Mouse (Mus musculus): ENCODE results near the gene Depdc7.

Gene Depdc7

GRCm38 (mm10) chr2:104742741-104743064 is at the start of gene Depdc7:
Depdc7 (minus strand) TSS chr2:104742878.
- peak; percentile 90 for DNase-seq (ENCODE audit: low spot score)

DNA sequence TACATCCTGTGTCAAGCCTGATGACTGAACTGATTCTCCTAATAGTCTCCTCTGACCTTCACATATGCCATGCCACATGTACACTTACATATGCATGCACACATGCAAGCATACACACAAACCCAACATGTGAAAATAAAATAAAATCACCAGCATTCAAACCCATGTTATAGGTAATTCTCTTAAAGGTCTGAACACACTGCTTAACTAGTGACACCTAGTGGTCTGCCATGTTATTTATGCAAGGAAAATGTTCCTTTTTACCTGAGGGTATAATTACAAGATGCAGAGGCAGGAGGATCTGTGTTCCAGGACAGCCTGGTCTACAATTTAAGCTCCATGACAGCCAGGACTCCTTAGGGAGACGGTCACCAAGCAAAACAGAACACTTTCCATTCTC is 32.1 kb upstream of the Depdc7 start:
- DNase-seq (ENCODE audit: low spot score): peak; percentile 14

GRCm38 (mm10) chr2:104768697-104769096 is 26.0 kb upstream of the Depdc7 start:
- DNase-seq (ENCODE audit: low spot score): no peak

DNA sequence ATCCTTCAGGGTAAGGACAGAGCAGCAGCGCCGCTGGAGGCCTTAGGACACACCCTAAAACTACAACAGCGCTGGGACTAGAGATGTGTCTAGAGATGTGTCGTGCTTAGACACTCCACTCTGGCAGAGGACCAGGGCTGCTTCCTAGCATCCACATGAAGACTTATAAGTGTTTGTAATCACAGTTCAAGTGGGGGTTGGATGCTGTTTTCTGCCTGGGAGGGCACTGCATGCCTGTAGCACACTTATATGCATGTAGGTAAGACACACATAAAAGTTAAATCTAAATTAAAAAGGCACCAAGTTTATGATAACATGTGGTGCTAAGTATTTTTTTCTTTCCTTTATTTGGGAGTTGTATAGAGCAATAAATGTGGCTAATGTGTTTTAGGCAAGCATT is 21.3 kb upstream of the Depdc7 start:
- no peak for DNase-seq (ENCODE audit: low spot score)

- DNase-seq (ENCODE audit: low spot score): no peak
These were observed 20.5 kb upstream of the Depdc7 start for GRCm38 (mm10) chr2:104763134-104763703.

- peak; percentile 23 for DNase-seq (ENCODE audit: low spot score)
These were observed 7.9 kb upstream of the Depdc7 start for GRCm38 (mm10) chr2:104750611-104751010.

- DNase-seq (ENCODE audit: low spot score): no peak
These were observed 6.0 kb upstream of the Depdc7 start for GRCm38 (mm10) chr2:104748652-104749183.

- DNase-seq (ENCODE audit: low spot score): no peak
These were observed 3.6 kb upstream of the Depdc7 start for GRCm38 (mm10) chr2:104746251-104746650.

DNA sequence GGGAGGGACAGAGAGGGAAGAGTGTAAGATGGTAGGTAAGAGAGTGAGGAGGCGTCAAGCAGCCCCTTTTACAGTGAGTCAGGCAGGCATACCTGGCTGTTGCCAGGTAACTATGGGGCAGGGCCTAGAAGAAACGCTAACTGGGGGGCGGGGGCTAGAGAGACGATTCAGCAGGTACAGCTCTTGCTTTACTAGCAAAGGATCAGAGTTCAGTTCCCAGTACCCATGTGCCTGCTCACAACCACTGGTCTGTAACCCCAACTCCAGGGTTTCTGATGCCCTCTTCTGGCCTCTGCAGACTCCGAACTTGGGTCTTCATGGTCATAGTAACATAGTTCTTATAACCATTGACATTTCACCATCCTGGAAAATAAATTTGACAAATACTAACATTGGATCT is 1.3 kb upstream of the Depdc7 start:
- no peak for DNase-seq (ENCODE audit: low spot score)

DNA sequence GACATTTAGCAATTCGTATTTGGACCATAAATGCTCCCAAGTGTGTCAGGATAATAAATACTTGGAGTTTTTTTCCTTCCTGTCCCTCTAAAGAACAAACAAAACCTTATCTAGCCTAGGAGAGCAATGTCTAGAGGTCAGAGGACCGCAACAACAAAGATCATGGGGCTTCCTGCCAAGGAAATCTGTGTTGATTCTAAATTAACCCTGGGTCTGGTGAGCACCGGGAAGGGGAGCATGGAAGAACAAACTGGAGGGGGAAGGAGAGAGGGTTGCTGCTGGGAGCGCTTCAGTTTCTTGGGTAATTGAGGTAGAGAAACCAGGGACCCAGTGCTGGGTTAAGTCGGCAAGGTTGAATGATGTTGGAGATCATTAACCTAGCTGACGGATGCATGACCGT is 482 bp upstream of the Depdc7 start:
- peak; percentile 18 for DNase-seq (ENCODE audit: low spot score)

DNA sequence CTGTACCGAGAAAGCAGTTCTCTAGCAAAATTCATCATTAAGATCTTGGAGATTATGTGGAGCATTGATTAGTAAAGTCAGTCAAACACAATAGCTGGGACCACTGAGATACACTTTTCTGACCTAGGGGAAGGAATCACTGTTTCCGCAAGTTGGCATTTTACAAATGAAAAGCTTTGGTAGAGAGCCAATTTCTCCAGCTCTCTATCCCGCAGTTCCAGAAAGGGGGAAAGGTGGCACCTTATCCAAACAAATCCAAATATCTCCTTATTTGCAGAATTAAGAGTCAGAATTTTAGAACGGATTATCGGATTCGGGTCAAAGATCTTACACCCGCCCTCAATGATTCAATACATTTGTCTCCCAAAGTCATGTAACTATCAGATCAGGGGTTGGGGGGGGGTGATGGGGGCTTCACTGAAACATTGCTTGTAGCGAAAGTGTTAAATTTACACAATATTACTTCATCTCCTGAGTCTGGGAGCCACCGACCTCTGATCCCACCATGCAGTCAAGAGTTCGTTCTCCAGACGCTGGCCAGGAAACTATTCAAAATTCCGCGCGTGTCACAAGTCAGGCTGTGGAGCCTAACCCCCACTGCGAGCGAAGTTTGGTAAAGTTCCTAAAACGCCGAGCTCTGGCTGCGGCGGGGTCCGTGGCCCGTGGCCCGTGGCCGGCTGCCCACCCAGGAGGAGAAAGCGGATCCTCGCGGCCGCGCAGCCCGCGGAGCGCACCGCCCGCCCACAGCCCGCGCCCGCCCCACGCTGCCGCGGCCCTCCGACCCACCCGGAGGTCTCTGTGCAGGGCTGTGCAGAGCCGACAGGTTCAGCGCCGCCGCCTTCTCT is 560 bp downstream of the Depdc7 start:
- DNase-seq (ENCODE audit: low spot score): no peak

DNA sequence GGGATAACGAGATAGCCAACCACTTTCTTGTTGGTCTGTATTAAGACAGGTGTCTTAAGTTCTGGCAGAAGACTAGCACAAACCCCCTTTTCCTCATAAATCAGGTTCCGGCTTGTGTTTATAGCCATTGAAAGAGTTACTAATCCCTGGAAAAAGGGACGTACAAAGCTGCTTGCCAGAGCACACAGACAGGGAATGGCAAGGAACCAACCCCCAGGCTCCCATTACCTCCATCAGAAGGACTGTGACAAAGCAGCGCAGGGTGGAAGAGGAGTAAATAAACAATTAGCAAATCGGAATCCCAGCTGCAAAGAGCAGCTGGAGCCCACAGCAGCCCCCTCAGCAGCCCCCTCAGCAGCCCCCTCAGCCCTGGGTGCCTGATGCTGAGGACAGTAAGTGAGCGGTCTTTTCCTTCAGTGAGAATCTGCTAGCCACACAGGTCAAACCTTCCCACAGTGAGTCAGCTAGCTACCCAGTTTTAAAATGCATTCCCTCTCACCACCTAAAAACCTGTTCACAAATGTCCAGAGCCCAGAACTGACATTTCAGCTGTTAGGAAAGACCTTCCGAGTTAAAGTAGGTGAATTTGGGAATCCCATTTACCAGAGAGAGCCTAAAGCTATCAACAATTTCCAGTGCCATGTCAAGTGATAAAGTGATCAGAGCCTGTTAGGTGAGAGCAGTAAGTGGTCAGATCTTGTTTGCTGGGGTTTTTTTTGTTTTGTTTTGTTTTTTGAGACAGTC is 1.5 kb downstream of the Depdc7 start:
- no peak for DNase-seq (ENCODE audit: low spot score)

GRCm38 (mm10) chr2:104740248-104740949 is 2.3 kb downstream of the Depdc7 start:
- DNase-seq (ENCODE audit: low spot score): no peak

GRCm38 (mm10) chr2:104739691-104740090 is 3.0 kb downstream of the Depdc7 start:
- DNase-seq (ENCODE audit: low spot score): no peak

DNA sequence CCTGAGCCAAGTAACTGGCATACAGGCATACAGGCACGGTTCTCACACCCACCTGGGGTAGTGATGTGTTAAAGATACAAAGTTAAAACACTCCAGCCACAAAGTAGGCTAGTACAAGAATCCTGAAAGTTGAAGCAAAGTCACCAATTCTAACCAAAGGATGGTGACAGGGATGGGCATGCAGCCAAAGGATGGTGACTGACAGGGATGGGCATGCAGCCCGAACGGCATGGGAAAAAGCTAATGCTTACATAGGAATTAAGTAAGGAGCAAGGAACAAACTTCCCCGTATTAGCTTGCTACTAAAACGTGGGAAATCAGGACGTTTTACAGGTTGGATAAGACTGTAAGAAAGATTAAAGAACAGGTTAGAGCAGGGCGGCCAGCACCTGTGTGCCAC is 6.4 kb downstream of the Depdc7 start:
- no peak for DNase-seq (ENCODE audit: low spot score)

- DNase-seq (ENCODE audit: low spot score): no peak
These were observed 10.0 kb downstream of the Depdc7 start for GRCm38 (mm10) chr2:104732562-104733256.

DNA sequence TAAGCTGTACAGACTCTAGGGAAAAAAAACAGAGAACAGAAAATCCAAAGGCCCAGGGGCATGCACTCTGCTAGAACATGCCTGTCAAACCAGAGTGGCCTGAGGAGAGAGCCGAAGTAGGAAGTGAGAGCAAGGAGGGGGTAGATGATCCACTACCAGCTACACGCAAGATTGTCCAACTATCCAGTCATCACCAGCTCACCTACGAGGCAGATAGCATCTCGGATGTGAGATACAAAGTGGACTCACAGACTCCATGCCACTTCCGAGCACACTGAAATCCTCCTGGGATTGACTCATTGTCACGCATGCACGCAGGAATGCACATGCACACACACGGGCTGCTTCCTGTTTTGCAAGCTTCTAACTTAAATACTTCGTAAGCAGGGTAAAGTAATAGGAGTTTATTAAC is 10.6 kb downstream of the Depdc7 start:
- no peak for DNase-seq (ENCODE audit: low spot score)

DNA sequence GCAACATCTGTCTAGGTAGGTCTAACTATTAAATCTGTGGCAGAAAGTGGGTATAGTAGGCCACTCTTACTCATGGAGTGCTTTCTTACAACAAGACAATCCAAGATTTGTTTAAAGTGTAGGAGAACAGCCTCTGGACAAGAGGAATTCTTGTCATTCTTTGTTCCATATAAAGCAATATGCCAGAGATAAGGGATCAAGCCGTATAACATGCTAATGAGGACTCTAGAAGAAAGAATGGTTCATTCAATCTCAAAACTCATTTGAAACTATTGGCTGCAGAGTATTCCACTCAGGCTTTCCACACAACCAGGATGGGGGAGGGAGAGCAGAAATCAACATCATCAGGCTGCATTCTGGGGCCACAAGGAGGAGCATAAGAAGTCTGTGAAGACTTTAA is 15.3 kb downstream of the Depdc7 start:
- no peak for DNase-seq (ENCODE audit: low spot score)

- no peak for DNase-seq (ENCODE audit: low spot score)
These were observed 20.7 kb downstream of the Depdc7 start for GRCm38 (mm10) chr2:104722021-104722420.

DNA sequence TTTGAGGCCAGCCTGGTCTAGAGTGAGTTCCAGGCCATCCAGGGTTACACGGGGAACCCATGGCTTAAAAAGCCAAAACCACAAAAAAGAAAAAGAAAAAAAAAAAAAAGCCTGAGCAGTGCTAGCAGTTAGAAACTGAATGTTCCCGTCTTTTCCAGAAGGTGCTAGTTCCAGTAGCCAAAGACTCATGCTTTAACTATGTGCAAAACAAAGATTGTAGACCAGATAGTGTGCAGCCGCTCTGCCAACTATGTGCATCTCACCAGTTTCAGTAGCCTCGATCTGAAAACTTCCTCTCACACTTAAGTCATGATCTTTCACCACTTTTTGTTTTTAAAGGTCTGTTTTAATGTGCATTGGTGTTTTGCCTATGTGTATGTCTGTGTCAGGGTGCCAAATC is 24.9 kb downstream of the Depdc7 start:
- DNase-seq (ENCODE audit: low spot score): no peak

DNA sequence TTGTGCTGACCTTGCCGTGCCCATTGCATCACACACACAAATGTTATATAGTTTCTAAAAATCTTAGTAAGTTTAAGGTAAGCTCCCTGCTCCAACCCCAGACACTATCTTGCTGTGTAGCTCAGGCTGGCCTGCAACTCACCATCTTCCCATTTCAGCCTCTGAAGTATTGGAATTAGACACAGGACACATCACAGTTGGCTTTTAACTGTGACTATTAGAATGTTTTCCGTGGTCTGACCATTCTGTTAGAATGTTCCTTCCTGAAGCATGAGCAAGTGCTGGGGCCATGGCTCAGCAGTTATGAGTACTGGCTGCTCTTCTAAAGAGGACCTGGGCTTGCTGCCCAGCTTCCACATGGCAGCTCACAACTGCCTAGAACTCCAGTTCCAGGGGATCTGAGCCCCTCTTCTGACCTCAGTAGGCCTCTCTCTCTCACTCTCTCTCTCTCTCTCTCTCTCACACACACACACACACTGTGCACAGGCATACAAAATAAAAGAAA is 25.4 kb downstream of the Depdc7 start:
- no peak for DNase-seq (ENCODE audit: low spot score)
